8 mouse cellular contexts compared by ENCODE assay signal in the genomic region with DNA sequence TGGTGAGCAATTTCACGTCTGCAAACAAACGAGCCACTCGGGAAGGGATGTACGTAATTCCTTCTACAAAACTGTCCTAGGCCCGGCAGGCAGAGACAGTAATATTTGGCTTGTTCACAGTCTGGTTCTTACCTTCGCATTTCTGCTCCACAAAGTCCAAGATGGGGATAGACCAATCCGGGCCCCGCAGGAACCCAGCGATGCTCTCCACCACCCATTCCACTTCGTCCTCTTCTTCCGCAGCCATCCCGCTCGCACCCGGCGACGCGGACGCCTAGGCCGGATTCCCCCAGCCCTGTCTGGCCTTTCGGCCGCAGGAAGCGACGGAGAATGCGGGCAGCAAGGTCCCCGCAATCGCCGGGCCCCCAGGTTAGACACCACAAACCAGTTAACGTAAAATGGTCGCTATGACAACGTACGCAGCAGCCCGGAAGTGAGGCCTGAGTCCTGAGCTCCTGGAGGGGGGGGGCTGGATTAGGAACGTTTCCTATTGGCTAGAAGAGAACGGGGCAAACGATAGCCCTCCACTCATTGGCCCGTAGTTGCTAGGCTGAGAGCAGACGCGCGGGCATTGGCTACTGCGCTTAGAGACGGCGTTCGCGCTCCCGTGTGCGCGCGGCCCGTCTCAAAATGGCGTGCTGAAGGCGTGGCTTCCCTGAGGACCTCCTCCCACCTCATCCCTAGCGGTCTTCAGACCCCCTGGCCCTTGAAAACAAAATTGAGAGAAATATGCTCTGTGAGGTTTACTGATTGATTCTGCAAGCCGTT. TPM values are rescaled to one million over a fixed set of nuclear protein-coding genes. Genes with fewer than 3 reads are reported as not detected.
DNase-seq lines count a peak whose midpoint lies in the region; ATAC-seq lines count a peak whose summit lies in the region.

A gene (minus strand): TSS at position 527 of the 768 bp plus-strand sequence.

- peaks cover 18% of the 10 kb centered on the region for H3K36me3 ChIP-seq in intestine, embryonic 14.5 days (ENCODE audit: control insufficient read depth, insufficient read depth, low read length)

- H3K4me1 ChIP-seq in intestine, embryonic 14.5 days (replicated peaks; ENCODE audit: control insufficient read depth, insufficient read depth, low read length), result peaks cover 10% of the 10 kb centered on the region

- intact Hi-C loops in left cerebral cortex, postnatal 14 days (cut with DNase I), result loop anchor here (10.0 kb wide), 1 partner anchor 228 kb away; no protein-coding TSS in a partner anchor

- ATAC-seq in intestine, embryonic 14.5 days (replicated peaks; ENCODE audit: low FRiP score, low TSS enrichment, low read depth), result peak; percentile 100

- under 1% methylated on average over 53 of the region's 53 CpGs for WGBS in intestine, embryonic 14.5 days

- H3K9ac ChIP-seq in intestine, embryonic 14.5 days (ENCODE audit: low read length), result peak within 1 kb of the TSS; percentile 51

- peak within 1 kb of the TSS; percentile 90 for H3K4me3 ChIP-seq in intestine, embryonic 14.5 days (ENCODE audit: low read depth, low read length)

- H3K27me3 ChIP-seq in intestine, embryonic 14.5 days (replicated peaks; ENCODE audit: control insufficient read depth, insufficient read depth, low read length), result no peaks in the 10 kb centered on the region

- peak within 1 kb of the TSS; percentile 62 for H3K4me2 ChIP-seq in intestine, embryonic 14.5 days (ENCODE audit: low read length)

- peak; percentile 75 to 76 for DNase-seq in adrenal gland, adult 18-20 months (ENCODE audit: low spot score in 2 of 2)
- DNase-seq in embryo, embryonic 11 days, result peak; percentile 98
- DNase-seq in gastrocnemius, postnatal 25 days, result peak; percentile 93
- peak; percentile 91 for DNase-seq in intestine, embryonic 14.5 days (ENCODE audit: low spot score)
- peak; percentile 94 to 98 for DNase-seq in left cerebral cortex, postnatal 14 days (ENCODE audit: low spot score in 2 of 2)
- DNase-seq in mesoderm, embryonic 11.5 days (ENCODE audit: low read depth, low spot score), result peak; percentile 98
- DNase-seq in right cerebral cortex, postnatal 36 days (ENCODE audit: low spot score in 2 of 2), result peak; percentile 92 to 95
- DNase-seq in yolk sac, embryonic 10.5 days (ENCODE audit: low spot score), result peak; percentile 94

- no peaks in the 10 kb centered on the region for H3K9me3 ChIP-seq in intestine, embryonic 14.5 days (ENCODE audit: control insufficient read depth, low read length)

- H3K27ac ChIP-seq in intestine, embryonic 14.5 days (ENCODE audit: low read depth), result peak within 1 kb of the TSS; percentile 39; the same call in 1 of the 2 replicates

RNA-seq across cellular contexts. Expression of the gene that starts here (rescaled TPM):
- total RNA-seq in adrenal gland, adult 18-20 months (2021), result 10 to 100 TPM; 47.5 to 48.0 TPM
- total RNA-seq in gastrocnemius, postnatal 25 days (2021), result 1 to 10 TPM; 6.9 to 9.9 TPM
- 38.9 and 41.9 TPM in 2 replicates for polyA plus RNA-seq in intestine, embryonic 14.5 days (2014; fragmentation: Nextera tagmentation; extraction: Ambion mirVana)
- total RNA-seq in left cerebral cortex, postnatal 14 days (2021), result 100 to 1,000 TPM; 125 to 133 TPM

Comparison
In these comparisons a context has a peak if more than half of its experiments do, and no peak if none do; other contexts are left out.
1. Peak in every context shown above with its lines: DNase-seq, ATAC-seq, H3K4me3 ChIP-seq and H3K27ac ChIP-seq.
2. RNA of the gene that starts here (total RNA-seq): 125 to 133 TPM in left cerebral cortex, postnatal 14 days and 47.5 to 48.0 TPM in adrenal gland, adult 18-20 months; 6.9 to 9.9 TPM in gastrocnemius, postnatal 25 days; every median in the first group is over 4 times any median in the second.